Mouse (Mus musculus): ENCODE data around the gene Hspa4.

DNA sequence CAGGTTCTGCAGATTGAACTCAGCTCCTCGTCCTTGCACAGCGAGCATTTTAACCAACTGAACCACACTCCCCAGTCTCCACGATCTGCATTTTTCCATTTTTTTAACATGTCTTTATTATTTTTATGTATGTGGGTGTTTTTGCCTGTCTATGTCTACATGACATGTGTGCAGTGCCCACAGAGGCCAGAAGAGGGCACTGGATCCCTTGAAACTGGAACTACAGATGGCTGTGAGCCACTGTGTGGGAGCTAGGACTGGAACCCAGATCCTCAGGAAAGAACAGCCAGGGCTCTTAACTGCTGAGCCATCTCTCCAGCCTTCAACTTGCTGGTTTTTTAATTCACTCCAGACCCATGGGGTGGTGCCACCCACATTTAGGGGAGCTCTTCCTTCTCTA, 45.8 kb downstream of the Hspa4 start:
- no peak for TF ChIP-seq POLR2A (IDR thresholded peaks at IDR 0.05; ENCODE audit: insufficient read length, low read depth)
- TF ChIP-seq USF1 (IDR thresholded peaks at IDR 0.05; ENCODE audit: low read depth), result no peak

All from myocyte (in vitro differentiated cells).